Mouse (Mus musculus): ENCODE measurements around the gene Ccdc30. TPM values are rescaled to one million over a fixed set of nuclear protein-coding genes. Genes with fewer than 3 reads are reported as not detected.
A peak's percentile ranks its signal among the peaks of the same experiment; 100 is the strongest.

Ccdc30 gene
- polyA plus RNA-seq, 1 experiment from 2014 or later = 20.0 TPM

GRCm38 (mm10) chr4:119398751-119399150, 16.6 kb downstream of the Ccdc30 start:
- H3K27me3 ChIP-seq (replicated peaks; ENCODE audit: control insufficient read depth, insufficient read depth, low read length) = no peaks in the 10 kb centered on the region
- H3K9ac ChIP-seq (ENCODE audit: low read depth, low read length) = no peak overlapping the region
- no peak overlapping the region for H3K27ac ChIP-seq (ENCODE audit: low read depth, low read length)
- peaks cover 11% of the 10 kb centered on the region for H3K9me3 ChIP-seq (ENCODE audit: control insufficient read depth, low read length)
- no peak overlapping the region for H3K4me3 ChIP-seq (ENCODE audit: low read length)
- H3K36me3 ChIP-seq (ENCODE audit: control insufficient read depth, insufficient read depth, low read length) = peaks cover 12% of the 10 kb centered on the region
- no peak overlapping the region for H3K4me2 ChIP-seq (ENCODE audit: low read length)
- 81% methylated on average over 7 of the region's 7 CpGs for WGBS
- no peak for ATAC-seq
- H3K4me1 ChIP-seq (ENCODE audit: control insufficient read depth, insufficient read depth, low read depth, low read length) = no peaks in the 10 kb centered on the region

GRCm38 (mm10) chr4:119390369-119390768, 25.0 kb downstream of the Ccdc30 start:
- WGBS = 90% methylated on average over 1 of the region's 1 CpGs

GRCm38 (mm10) chr4:119389184-119389583, 26.1 kb downstream of the Ccdc30 start:
- Histone ChIP-seq H3K9ac (ENCODE audit: low read depth, low read length) (no peak overlapping the region), H3K4me3 (ENCODE audit: low read length) (no peak overlapping the region), H3K36me3 (ENCODE audit: control insufficient read depth, insufficient read depth, low read length) (peaks cover 2% of the 10 kb centered on the region; the same call in 1 of the 2 replicates), H3K4me2 (ENCODE audit: low read length) (no peak overlapping the region), H3K27me3 (replicated peaks; ENCODE audit: control insufficient read depth, insufficient read depth, low read length) (no peaks in the 10 kb centered on the region), H3K27ac (ENCODE audit: low read depth, low read length) (no peak overlapping the region), H3K4me1 (ENCODE audit: control insufficient read depth, insufficient read depth, low read depth, low read length) (no peaks in the 10 kb centered on the region), H3K9me3 (ENCODE audit: control insufficient read depth, low read length) (peaks cover 2% of the 10 kb centered on the region; the same call in 1 of the 2 replicates)
- ATAC-seq = no peak
- 36% methylated on average over 3 of the region's 3 CpGs for WGBS

More at GRCm38 (mm10) chr4:119390369-119390768, 25.0 kb downstream of the Ccdc30 start:
- Histone ChIP-seq H3K9ac (ENCODE audit: low read depth, low read length) (no peak overlapping the region), H3K4me2 (ENCODE audit: low read length) (no peak overlapping the region), H3K4me1 (ENCODE audit: control insufficient read depth, insufficient read depth, low read depth, low read length) (no peaks in the 10 kb centered on the region), H3K4me3 (ENCODE audit: low read length) (no peak overlapping the region), H3K9me3 (ENCODE audit: control insufficient read depth, low read length) (peaks cover 2% of the 10 kb centered on the region; the same call in 1 of the 2 replicates), H3K27ac (ENCODE audit: low read depth, low read length) (no peak overlapping the region), H3K36me3 (ENCODE audit: control insufficient read depth, insufficient read depth, low read length) (peaks cover 2% of the 10 kb centered on the region; the same call in 1 of the 2 replicates), H3K27me3 (replicated peaks; ENCODE audit: control insufficient read depth, insufficient read depth, low read length) (no peaks in the 10 kb centered on the region)
- no peak for ATAC-seq

GRCm38 (mm10) chr4:119381471-119382190, 33.7 kb downstream of the Ccdc30 start:
- no peak overlapping the region for H3K27ac ChIP-seq (ENCODE audit: low read depth, low read length)
- no peak overlapping the region for H3K4me2 ChIP-seq (ENCODE audit: low read length)
- H3K9ac ChIP-seq (ENCODE audit: low read depth, low read length) = no peak overlapping the region
- no peak overlapping the region for H3K4me3 ChIP-seq (ENCODE audit: low read length)
- H3K36me3 ChIP-seq (ENCODE audit: control insufficient read depth, insufficient read depth, low read length) = no peaks in the 10 kb centered on the region
- H3K27me3 ChIP-seq (replicated peaks; ENCODE audit: control insufficient read depth, insufficient read depth, low read length) = no peaks in the 10 kb centered on the region
- 71% methylated on average over 7 of the region's 7 CpGs for WGBS
- no peak for ATAC-seq
- H3K4me1 ChIP-seq (ENCODE audit: control insufficient read depth, insufficient read depth, low read depth, low read length) = no peaks in the 10 kb centered on the region
- no peaks in the 10 kb centered on the region for H3K9me3 ChIP-seq (ENCODE audit: control insufficient read depth, low read length)

- H3K4me2 ChIP-seq (ENCODE audit: low read length) = no peak overlapping the region
- no peaks in the 10 kb centered on the region for H3K36me3 ChIP-seq (ENCODE audit: control insufficient read depth, insufficient read depth, low read length)
- H3K27me3 ChIP-seq (replicated peaks; ENCODE audit: control insufficient read depth, insufficient read depth, low read length) = no peaks in the 10 kb centered on the region
- H3K9ac ChIP-seq (ENCODE audit: low read depth, low read length) = no peak overlapping the region
- H3K9me3 ChIP-seq (ENCODE audit: control insufficient read depth, low read length) = no peaks in the 10 kb centered on the region
- no peak overlapping the region for H3K27ac ChIP-seq (ENCODE audit: low read depth, low read length)
- H3K4me3 ChIP-seq (ENCODE audit: low read length) = no peak overlapping the region
- ATAC-seq = no peak
- WGBS = 90% methylated on average over 6 of the region's 6 CpGs
- H3K4me1 ChIP-seq (ENCODE audit: control insufficient read depth, insufficient read depth, low read depth, low read length) = no peaks in the 10 kb centered on the region
Observed at GRCm38 (mm10) chr4:119369460-119369859, 45.9 kb downstream of the Ccdc30 start.

- Histone ChIP-seq H3K9me3 (ENCODE audit: control insufficient read depth, low read length) (no peaks in the 10 kb centered on the region), H3K9ac (ENCODE audit: low read depth, low read length) (no peak overlapping the region), H3K4me1 (ENCODE audit: control insufficient read depth, insufficient read depth, low read depth, low read length) (no peaks in the 10 kb centered on the region), H3K27ac (ENCODE audit: low read depth, low read length) (no peak overlapping the region), H3K36me3 (ENCODE audit: control insufficient read depth, insufficient read depth, low read length) (no peaks in the 10 kb centered on the region), H3K27me3 (replicated peaks; ENCODE audit: control insufficient read depth, insufficient read depth, low read length) (no peaks in the 10 kb centered on the region), H3K4me3 (ENCODE audit: low read length) (no peak overlapping the region), H3K4me2 (ENCODE audit: low read length) (no peak overlapping the region)
- WGBS = 73% methylated on average over 4 of the region's 4 CpGs
- no peak for ATAC-seq
Observed at GRCm38 (mm10) chr4:119366758-119367526, 48.4 kb downstream of the Ccdc30 start.

- no peak overlapping the region for H3K27ac ChIP-seq (ENCODE audit: low read depth, low read length)
- no peak for ATAC-seq
- H3K4me2 ChIP-seq (ENCODE audit: low read length) = no peak overlapping the region
- WGBS = 86% methylated on average over 3 of the region's 3 CpGs
- no peaks in the 10 kb centered on the region for H3K36me3 ChIP-seq (ENCODE audit: control insufficient read depth, insufficient read depth, low read length)
- H3K27me3 ChIP-seq (replicated peaks; ENCODE audit: control insufficient read depth, insufficient read depth, low read length) = no peaks in the 10 kb centered on the region
- peaks cover 6% of the 10 kb centered on the region for H3K4me1 ChIP-seq (ENCODE audit: control insufficient read depth, insufficient read depth, low read depth, low read length)
- H3K9ac ChIP-seq (ENCODE audit: low read depth, low read length) = no peak overlapping the region
- no peaks in the 10 kb centered on the region for H3K9me3 ChIP-seq (ENCODE audit: control insufficient read depth, low read length)
- no peak overlapping the region for H3K4me3 ChIP-seq (ENCODE audit: low read length)
Observed at GRCm38 (mm10) chr4:119362231-119362630, 53.1 kb downstream of the Ccdc30 start.

GRCm38 (mm10) chr4:119359196-119359971, 55.9 kb downstream of the Ccdc30 start:
- WGBS = 8% methylated on average over 30 of the region's 30 CpGs
- H3K4me2 ChIP-seq (ENCODE audit: low read length) = peak overlapping the region; percentile 67

GRCm38 (mm10) chr4:119345508-119345907, 69.8 kb downstream of the Ccdc30 start:
- Histone ChIP-seq H3K27ac (ENCODE audit: low read depth, low read length) (no peak overlapping the region), H3K4me3 (ENCODE audit: low read length) (no peak overlapping the region), H3K27me3 (replicated peaks; ENCODE audit: control insufficient read depth, insufficient read depth, low read length) (no peaks in the 10 kb centered on the region), H3K4me1 (ENCODE audit: control insufficient read depth, insufficient read depth, low read depth, low read length) (no peaks in the 10 kb centered on the region), H3K4me2 (ENCODE audit: low read length) (no peak overlapping the region), H3K9ac (ENCODE audit: low read depth, low read length) (no peak overlapping the region), H3K36me3 (ENCODE audit: control insufficient read depth, insufficient read depth, low read length) (no peaks in the 10 kb centered on the region; the same call in 1 of the 2 replicates), H3K9me3 (ENCODE audit: control insufficient read depth, low read length) (no peaks in the 10 kb centered on the region)
- ATAC-seq = no peak
- WGBS = 94% methylated on average over 6 of the region's 6 CpGs

More at GRCm38 (mm10) chr4:119359196-119359971, 55.9 kb downstream of the Ccdc30 start:
- Histone ChIP-seq H3K4me1 (ENCODE audit: control insufficient read depth, insufficient read depth, low read depth, low read length) (peaks cover 6% of the 10 kb centered on the region), H3K9ac (ENCODE audit: low read depth, low read length) (peak overlapping the region; percentile 60), H3K27me3 (replicated peaks; ENCODE audit: control insufficient read depth, insufficient read depth, low read length) (no peaks in the 10 kb centered on the region), H3K36me3 (ENCODE audit: control insufficient read depth, insufficient read depth, low read length) (no peaks in the 10 kb centered on the region), H3K27ac (ENCODE audit: low read depth, low read length) (peak overlapping the region; percentile 77), H3K4me3 (ENCODE audit: low read length) (peak overlapping the region; percentile 44), H3K9me3 (ENCODE audit: control insufficient read depth, low read length) (no peaks in the 10 kb centered on the region)
- ATAC-seq = peak; percentile 89

Measured in hindbrain, embryonic 16.5 days (tissue).